Mouse (Mus musculus) megakaryocyte, adult 5-6 weeks (primary cell): ENCODE data around the gene Rcor2. TPM values are rescaled to one million over a fixed set of nuclear protein-coding genes. Genes with fewer than 3 reads are reported as not detected.

Experiments
- ATAC-seq: 2 replicates; pipeline ENCODE4 v1.8.0; 2016; ENCODE audit warnings: mild to moderate bottlenecking, inconsistent platforms; ENCODE audit not compliant: poor library complexity, severe bottlenecking
- total RNA-seq, 2 experiments: library from RNA; stranded (forward) in 1 of 2; stranded (reverse) in 1 of 2; fragments of 153-499, 151-499 nt in 1 of 2; fragments of 221-1000, 200-1000 nt in 1 of 2; gene quantifications; 2 replicates each; pipeline versions ENCODE4 v1.2.3 to v1.2.4; 2015 to 2017

The Rcor2 gene
- total RNA-seq, 2 experiments from 2014 or later: 0.45 to 1.9 TPM

GRCm38 (mm10) chr19:7315587-7315984, 48.5 kb downstream of the Rcor2 start:
- ATAC-seq: peak; percentile 52; the same call in 1 of the 2 replicates

GRCm38 (mm10) chr19:7316822-7317221, 49.7 kb downstream of the Rcor2 start:
- no peak for ATAC-seq

GRCm38 (mm10) chr19:7317716-7318115, 50.6 kb downstream of the Rcor2 start:
- no peak for ATAC-seq

GRCm38 (mm10) chr19:7320181-7320580, 53.1 kb downstream of the Rcor2 start:
- no peak for ATAC-seq

GRCm38 (mm10) chr19:7321391-7321790, 54.3 kb downstream of the Rcor2 start:
- no peak for ATAC-seq

Other genes with a start within 250 kb of the Rcor2 start
- gene Fermt3, start 247.9 kb upstream of the Rcor2 start, total RNA-seq (2015): 76.4 and 89.1 TPM in 2 replicates
- gene Fermt3, start 247.9 kb upstream of the Rcor2 start, total RNA-seq (2017): 239 and 262 TPM in 2 replicates
- 90.4 and 95.8 TPM in 2 replicates for gene Stip1, start 227.4 kb upstream of the Rcor2 start, total RNA-seq (2015)
- 102 and 115 TPM in 2 replicates for gene Stip1, start 227.4 kb upstream of the Rcor2 start, total RNA-seq (2017)
- gene Macrod1, start 210.5 kb upstream of the Rcor2 start, total RNA-seq (2015): 0.69 and 3.7 TPM in 2 replicates
- 0.66 and 0.77 TPM in 2 replicates for gene Macrod1, start 210.5 kb upstream of the Rcor2 start, total RNA-seq (2017)
- gene Flrt1, start 161.6 kb upstream of the Rcor2 start, total RNA-seq (2015): not detected in 2 replicates
- gene Flrt1, start 161.6 kb upstream of the Rcor2 start, total RNA-seq (2017): not detected in 2 replicates
- gene Otub1, start 61.0 kb upstream of the Rcor2 start, total RNA-seq (2015): 33.6 and 40.7 TPM in 2 replicates
- 76.2 and 81.8 TPM in 2 replicates for gene Otub1, start 61.0 kb upstream of the Rcor2 start, total RNA-seq (2017)
- gene Cox8a, start 49.7 kb upstream of the Rcor2 start, total RNA-seq (2015): 493 and 496 TPM in 2 replicates
- 661 and 699 TPM in 2 replicates for gene Cox8a, start 49.7 kb upstream of the Rcor2 start, total RNA-seq (2017)
- gene Naa40, start 26.1 kb upstream of the Rcor2 start, total RNA-seq (2015): 31.2 and 31.9 TPM in 2 replicates
- gene Naa40, start 26.1 kb upstream of the Rcor2 start, total RNA-seq (2017): 31.9 and 33.2 TPM in 2 replicates
- gene Mark2, start 74.5 kb downstream of the Rcor2 start, total RNA-seq (2015): 75.6 and 81.8 TPM in 2 replicates
- 25.9 and 27.6 TPM in 2 replicates for gene Mark2, start 74.5 kb downstream of the Rcor2 start, total RNA-seq (2017)
- 6.8 and 9.4 TPM in 2 replicates for gene Spindoc, start 115.7 kb downstream of the Rcor2 start, total RNA-seq (2015)
- 5.8 and 9.0 TPM in 2 replicates for gene Spindoc, start 115.7 kb downstream of the Rcor2 start, total RNA-seq (2017)
- 0.41 and 0.98 TPM in 2 replicates for gene 2700081O15Rik, start 150.3 kb downstream of the Rcor2 start, total RNA-seq (2015)
- 0.51 and 0.61 TPM in 2 replicates for gene 2700081O15Rik, start 150.3 kb downstream of the Rcor2 start, total RNA-seq (2017)
- gene Rtn3, start 216.0 kb downstream of the Rcor2 start, total RNA-seq (2015): 209 and 213 TPM in 2 replicates
- 75.3 and 90.5 TPM in 2 replicates for gene Rtn3, start 216.0 kb downstream of the Rcor2 start, total RNA-seq (2017)
- gene Atl3, start 226.7 kb downstream of the Rcor2 start, total RNA-seq (2015): 31.3 and 34.7 TPM in 2 replicates
- gene Atl3, start 226.7 kb downstream of the Rcor2 start, total RNA-seq (2017): 42.8 and 45.8 TPM in 2 replicates